Mouse (Mus musculus) gastrocnemius, adult 2 months (tissue): ENCODE data around the gene Gm7544. TPM values are rescaled to one million over a fixed set of nuclear protein-coding genes. Genes with fewer than 3 reads are reported as not detected.
"Not testable (repeated sequence)": the region's sequence is repeated elsewhere in the genome, so short reads cannot be mapped to it uniquely, and the experiment has no call there.

Experiments
- DNase-seq: peaks from one replicate; pipeline ENCODE4 v3.0.0; 2022
- H3K27ac ChIP-seq: fragments of 200-600 bp; 2 replicates; pipeline ENCODE4 v1.8.1; 2022; ENCODE audit warnings: mild to moderate bottlenecking
- H3K4me3 ChIP-seq: fragments of 200-600 bp; 2 replicates; pipeline ENCODE4 v1.8.1; 2022; ENCODE audit warnings: mild to moderate bottlenecking, moderate library complexity
- CTCF ChIP-seq: fragments of 200-600 bp; IDR thresholded peaks from 2 replicates; pipeline ENCODE4 v1.8.1; 2022; ENCODE audit warnings: antibody characterized with exemption, mild to moderate bottlenecking, moderate library complexity
- intact Hi-C: fragments of 180-260 bp; cut with DNase I; formaldehyde crosslinking; loops from one replicate; pipeline ENCODE4 v1.15.1; 2025
- total RNA-seq, 2 experiments: library from RNA; stranded (reverse); gene quantifications; 2 replicates each; pipeline ENCODE4 v1.2.3; 2021

The Gm7544 gene
- total RNA-seq, 2 experiments from 2014 or later: not detected

- intact Hi-C loops: no loop called here
- Histone ChIP-seq H3K4me3 (no peak overlapping the region), H3K27ac (no peak overlapping the region)
- TF ChIP-seq CTCF: no peak
- DNase-seq: no peak
These were observed 10.6 kb upstream of the Gm7544 start for GRCm38 (mm10) chr1:82966413-82966812.

- Histone ChIP-seq H3K27ac (no peak within 1 kb of the TSS), H3K4me3 (no peak within 1 kb of the TSS)
- intact Hi-C loops: no loop called here
- no peak for DNase-seq
- no peak for TF ChIP-seq CTCF
These were observed 4.1 kb upstream of the Gm7544 start, which contains the start of gene Gm47955 for GRCm38 (mm10) chr1:82959870-82960385. Gene Gm47955, plus strand, starts transcription at chr1:82960286.

- DNase-seq: no peak
- intact Hi-C loops: no loop called here
- Histone ChIP-seq H3K4me3 (no peak overlapping the region), H3K27ac (no peak overlapping the region)
- no peak for TF ChIP-seq CTCF
These were observed 7.2 kb downstream of the Gm7544 start for GRCm38 (mm10) chr1:82948601-82949000.

- H3K27ac ChIP-seq, DNase-seq, H3K4me3 ChIP-seq, intact Hi-C loops: not testable (repeated sequence)
These were observed 9.8 kb downstream of the Gm7544 start for GRCm38 (mm10) chr1:82946029-82946428.

- H3K4me3 ChIP-seq, intact Hi-C loops, H3K27ac ChIP-seq, DNase-seq: not testable (repeated sequence)
These were observed 12.5 kb downstream of the Gm7544 start, which contains the start of gene A030003K21Rik for GRCm38 (mm10) chr1:82943295-82943694. Gene A030003K21Rik, minus strand, starts transcription at chr1:82943388.

DNA sequence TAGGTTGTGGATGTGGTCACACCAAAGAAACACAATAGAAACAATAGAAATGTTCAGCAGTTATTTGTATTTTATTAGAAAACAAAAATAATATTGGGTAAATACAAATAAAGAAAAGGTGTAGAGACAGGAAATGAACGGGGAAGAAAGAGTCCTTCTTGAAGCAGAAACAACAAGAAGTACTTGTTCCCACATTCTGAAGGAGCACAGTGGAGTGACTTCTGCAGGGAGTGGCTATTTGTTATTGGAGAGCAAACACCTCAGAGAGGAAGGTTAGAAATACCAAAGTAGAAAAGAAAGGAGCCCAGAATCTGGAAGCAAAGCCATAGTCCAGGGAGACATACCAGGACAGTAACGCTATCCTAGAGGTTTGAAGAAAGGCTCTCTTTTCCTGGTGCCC is 13.3 kb downstream of the Gm7544 start:
- H3K27ac ChIP-seq, H3K4me3 ChIP-seq, DNase-seq, intact Hi-C loops: not testable (repeated sequence)

GRCm38 (mm10) chr1:82938666-82939065 is 17.1 kb downstream of the Gm7544 start:
- Histone ChIP-seq H3K27ac (no peak overlapping the region), H3K4me3 (no peak overlapping the region)
- DNase-seq: no peak
- intact Hi-C loops: no loop called here
- TF ChIP-seq CTCF: no peak

DNA sequence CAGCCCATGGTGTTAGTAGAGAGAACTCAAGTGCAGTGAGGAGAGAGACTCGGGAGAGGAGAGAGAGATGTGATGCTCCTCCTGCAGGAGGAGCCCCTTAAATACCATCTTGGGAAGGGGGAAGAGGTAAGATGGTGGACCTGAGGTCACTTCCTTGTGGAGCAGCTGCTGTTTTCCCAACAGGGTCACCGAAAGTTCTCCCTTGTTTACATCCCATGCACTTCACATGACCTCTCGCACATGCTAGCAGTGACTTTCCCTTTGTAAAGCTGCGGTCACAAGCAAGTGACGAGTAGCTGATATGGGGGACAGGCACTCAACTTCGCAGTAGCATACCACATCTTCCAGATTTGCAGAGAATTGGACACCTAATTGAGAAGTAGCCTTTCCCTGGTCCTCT is 24.5 kb downstream of the Gm7544 start, which contains the start of gene Gm6217:
TSS of gene Gm6217 (minus strand) at position 74 of the 400 bp plus-strand sequence.
- H3K27ac ChIP-seq, DNase-seq, H3K4me3 ChIP-seq, intact Hi-C loops: not testable (repeated sequence)

GRCm38 (mm10) chr1:82930558-82930957 is 25.3 kb downstream of the Gm7544 start:
- DNase-seq, H3K4me3 ChIP-seq, intact Hi-C loops, H3K27ac ChIP-seq: not testable (repeated sequence)

DNA sequence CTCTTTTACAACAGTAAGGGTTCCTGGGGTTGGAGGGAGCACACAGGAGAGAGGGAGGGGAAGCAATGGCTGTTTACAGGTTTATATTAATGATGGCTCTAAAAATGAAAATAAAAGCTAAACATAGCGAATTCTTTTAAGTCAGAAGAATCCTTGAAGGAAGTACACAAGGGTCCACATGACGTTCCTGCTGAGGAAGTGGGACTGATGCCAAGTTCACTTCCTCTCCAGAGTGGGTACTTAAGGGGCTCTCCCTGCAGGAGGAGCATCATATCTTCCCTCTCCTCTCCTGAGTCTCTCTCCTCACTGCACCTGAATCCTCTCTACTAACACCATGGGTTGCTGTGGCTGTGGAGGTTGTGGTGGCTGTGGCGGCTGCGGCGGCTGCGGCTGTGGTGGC is 31.2 kb downstream of the Gm7544 start, which contains the start of gene A030014E15Rik:
TSS of gene A030014E15Rik (plus strand) at position 268 of the 400 bp plus-strand sequence.
- intact Hi-C loops: no loop called here
- TF ChIP-seq CTCF: no peak
- DNase-seq: no peak
- Histone ChIP-seq H3K27ac (no peak within 1 kb of the TSS), H3K4me3 (no peak within 1 kb of the TSS)

DNA sequence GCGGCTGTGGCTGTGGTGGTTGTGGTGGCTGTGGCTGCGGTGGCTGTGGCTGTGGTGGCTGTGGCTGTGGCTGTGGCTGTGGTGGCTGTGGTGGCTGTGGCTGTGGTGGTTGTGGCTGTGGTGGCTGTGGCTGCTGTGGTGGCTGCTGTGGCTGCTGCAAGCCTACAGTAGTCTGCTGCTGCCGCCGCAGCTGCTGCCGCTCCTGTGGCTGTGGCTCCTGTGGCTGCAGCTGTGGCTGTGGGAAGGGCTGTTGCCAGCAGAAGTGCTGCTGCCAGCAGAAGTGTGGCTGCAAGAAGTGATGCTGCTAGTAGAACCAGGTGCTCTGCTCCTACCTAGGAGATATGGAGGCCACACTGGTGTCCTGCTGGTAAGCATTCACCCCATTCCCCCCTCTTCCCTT is 42.4 kb downstream of the Gm7544 start:
- H3K27ac ChIP-seq, intact Hi-C loops, DNase-seq, H3K4me3 ChIP-seq: not testable (repeated sequence)

DNA sequence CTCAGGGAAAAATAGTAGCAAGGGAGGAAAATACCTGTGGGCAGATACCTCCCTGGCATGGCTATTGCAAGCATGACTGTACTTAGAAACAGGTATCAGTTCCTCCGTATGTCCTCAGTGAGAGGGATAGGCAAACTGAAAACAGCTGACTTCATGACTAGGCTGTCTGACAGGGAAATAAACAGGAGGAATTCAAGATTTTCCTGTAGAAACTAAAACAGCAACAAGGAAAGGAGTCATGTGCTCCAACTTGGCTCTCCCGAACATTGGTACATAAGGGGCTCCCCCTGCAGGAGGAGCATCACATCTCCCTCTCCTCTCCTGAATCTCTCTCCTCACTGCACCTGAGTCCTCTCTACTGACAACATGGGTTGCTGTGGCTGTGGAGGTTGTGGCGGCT is 42.8 kb downstream of the Gm7544 start, which contains the start of gene A030005L19Rik:
TSS of gene A030005L19Rik (plus strand) at position 301 of the 400 bp plus-strand sequence.
- peak; percentile 22; the same call in 1 of the 2 replicates for TF ChIP-seq CTCF
- Histone ChIP-seq H3K27ac (no peak within 1 kb of the TSS), H3K4me3 (no peak within 1 kb of the TSS)
- intact Hi-C loops: no loop called here
- DNase-seq: no peak

GRCm38 (mm10) chr1:82905886-82906285 is 49.9 kb downstream of the Gm7544 start:
- H3K27ac ChIP-seq: no peak overlapping the region
- intact Hi-C loops: no loop called here

More at GRCm38 (mm10) chr1:82905886-82906285, 49.9 kb downstream of the Gm7544 start:
- no peak for TF ChIP-seq CTCF
- no peak for DNase-seq
- H3K4me3 ChIP-seq: no peak overlapping the region

Other genes starting within 250 kb of the Gm7544 start
- gene Mff, start 231.1 kb downstream of the Gm7544 start, total RNA-seq: 100 to 1,000 TPM; 138 to 144 TPM
- gene Tm4sf20, start 187.6 kb downstream of the Gm7544 start, total RNA-seq: not detected
- gene Gm47791, start 184.8 kb downstream of the Gm7544 start, total RNA-seq: not detected
- 10 to 100 TPM; 24.6 to 27.7 TPM for gene Agfg1, start 116.5 kb downstream of the Gm7544 start, total RNA-seq
- under 1 TPM in 1 of 2 experiments, not detected in 1; 0.31 TPM for gene A030005L19Rik, start 42.7 kb downstream of the Gm7544 start, total RNA-seq
- gene A030014E15Rik, start 31.1 kb downstream of the Gm7544 start, total RNA-seq: not detected
- not detected for gene Gm6217, start 24.6 kb downstream of the Gm7544 start, total RNA-seq
- not detected for gene A030003K21Rik, start 12.6 kb downstream of the Gm7544 start, total RNA-seq
- not detected for gene Gm47955, start 4.3 kb upstream of the Gm7544 start, total RNA-seq
- not detected for gene Gm47959, start 44.5 kb upstream of the Gm7544 start, total RNA-seq
- gene Slc19a3, start 82.4 kb upstream of the Gm7544 start, total RNA-seq: not detected
- not detected for gene Krtap28-10, start 86.5 kb upstream of the Gm7544 start, total RNA-seq
- gene Gm47969, start 88.9 kb upstream of the Gm7544 start, total RNA-seq: not detected
- gene A030005K14Rik, start 103.4 kb upstream of the Gm7544 start, total RNA-seq: not detected
- gene Krtap28-13, start 104.9 kb upstream of the Gm7544 start, total RNA-seq: not detected
- not detected for gene Ccl20, start 160.8 kb upstream of the Gm7544 start, total RNA-seq
- gene Daw1, start 203.7 kb upstream of the Gm7544 start, total RNA-seq: not detected